Mouse (Mus musculus) CD4-positive, CD25-positive, alpha-beta regulatory T cell, adult 2 months (primary cell): ENCODE measurements around the gene Zfp174.
"Not testable (repeated sequence)": the region's sequence is repeated elsewhere in the genome, so short reads cannot be mapped to it uniquely, and the experiment has no call there.

Experiments used
- DNase-seq: peaks from one replicate; pipeline ENCODE4 v3.0.0-alpha.2; 2012; ENCODE audit warnings: low read depth, low spot score

Zfp174 gene

DNA sequence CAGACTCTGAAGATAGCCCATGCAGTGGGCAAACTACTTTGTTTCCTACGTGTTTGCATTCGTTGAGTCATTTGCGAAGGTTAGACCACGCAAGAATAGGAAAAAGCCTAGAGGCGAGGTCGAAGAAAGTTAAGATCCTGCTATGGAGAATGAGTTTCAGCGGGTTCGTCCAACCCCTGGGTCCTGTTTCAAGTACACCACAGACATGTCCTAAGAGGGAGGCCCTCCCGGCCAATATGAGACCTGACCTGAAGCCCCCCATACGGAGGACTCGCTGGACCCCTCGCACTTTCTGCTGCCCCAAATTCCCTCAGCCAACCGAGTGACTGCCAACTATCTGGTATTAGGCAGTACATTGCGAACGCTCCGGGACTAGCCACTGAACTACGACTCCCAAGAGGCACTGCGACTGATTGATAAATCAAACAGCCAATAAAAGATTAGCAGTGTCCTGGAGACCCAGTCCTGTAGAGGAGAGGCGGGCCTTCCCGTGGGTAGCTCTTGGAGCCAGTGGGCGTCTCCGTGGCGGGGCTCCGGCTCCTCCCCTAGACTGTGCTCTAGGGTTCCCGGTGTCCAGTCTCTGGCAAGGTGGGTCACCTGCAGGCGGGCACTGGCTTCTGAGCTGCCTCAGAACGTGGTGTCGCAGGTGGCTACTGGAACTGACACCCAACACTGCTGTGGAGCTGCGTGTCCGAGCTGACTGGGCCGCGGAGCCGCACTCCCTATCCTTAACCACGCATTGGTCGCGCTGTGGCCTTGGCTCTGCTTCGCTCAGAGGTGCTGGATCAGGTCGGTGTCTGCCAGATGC is at the start of gene Zfp174:
Gene Zfp174, plus strand, starts transcription at position 558 of the 808 bp plus-strand sequence.
- DNase-seq = peak; percentile 95

DNA sequence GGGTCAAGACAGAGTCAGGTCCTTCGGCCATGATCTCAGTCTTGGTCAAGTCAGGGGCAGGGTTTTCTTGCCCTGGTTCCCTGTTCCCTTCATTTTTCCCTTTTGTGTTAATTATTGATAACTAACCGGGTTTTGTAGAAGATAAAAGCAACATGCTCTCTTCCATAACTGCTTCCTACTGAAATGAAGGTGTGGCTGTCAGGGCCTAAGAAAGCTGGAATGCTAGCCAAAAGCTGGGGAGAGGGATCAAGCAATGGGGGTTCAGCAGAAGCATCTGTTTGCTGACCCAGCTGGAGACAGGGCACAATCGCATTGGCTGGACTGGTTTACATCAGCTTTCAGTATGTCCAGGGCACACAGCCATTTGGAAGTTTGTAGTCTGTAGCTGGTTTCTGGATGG is 38.9 kb upstream of the Zfp174 start:
- DNase-seq = no peak

DNA sequence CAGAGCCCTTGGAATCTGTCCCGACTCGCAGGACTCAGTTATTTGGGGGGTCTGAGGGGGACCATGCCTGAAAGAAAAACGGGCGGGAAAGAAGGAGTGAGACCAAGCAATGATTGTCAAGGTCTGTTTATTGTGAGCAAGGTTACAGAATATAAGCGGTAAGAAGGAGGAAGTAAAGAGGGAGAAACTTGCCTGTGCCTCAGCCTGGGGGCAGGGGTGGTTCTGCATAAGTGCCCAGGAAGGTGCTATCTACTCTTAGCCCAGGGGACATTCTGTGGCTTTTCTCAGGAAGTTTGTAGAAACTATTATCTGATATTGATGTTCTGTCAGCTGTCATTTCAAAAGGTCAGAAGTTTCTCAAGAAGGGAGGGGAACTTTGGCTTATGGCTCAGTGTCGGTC is 32.4 kb upstream of the Zfp174 start:
- DNase-seq = not testable (repeated sequence)

- no peak for DNase-seq
Observed at GRCm38 (mm10) chr16:3820202-3820601, 26.9 kb upstream of the Zfp174 start.

DNA sequence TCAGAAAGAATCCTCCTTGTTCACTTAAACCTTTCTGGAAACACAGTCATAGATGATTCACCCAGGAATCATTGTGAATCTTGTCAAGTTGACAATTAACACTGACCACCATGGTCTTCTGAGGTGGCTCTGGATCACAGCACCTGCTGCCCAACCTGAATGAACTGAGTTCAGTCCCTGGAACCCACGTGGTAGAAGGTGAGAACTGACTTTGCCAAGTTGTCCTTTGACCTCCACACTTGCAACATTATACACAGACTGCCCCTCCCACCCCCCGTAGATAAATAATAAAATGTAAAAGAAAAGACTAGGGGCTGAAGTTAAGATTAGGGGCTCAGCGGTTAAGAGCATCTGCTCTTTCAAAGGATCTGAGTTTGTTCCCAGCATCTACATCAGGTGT is 19.0 kb upstream of the Zfp174 start:
- DNase-seq = no peak

DNA sequence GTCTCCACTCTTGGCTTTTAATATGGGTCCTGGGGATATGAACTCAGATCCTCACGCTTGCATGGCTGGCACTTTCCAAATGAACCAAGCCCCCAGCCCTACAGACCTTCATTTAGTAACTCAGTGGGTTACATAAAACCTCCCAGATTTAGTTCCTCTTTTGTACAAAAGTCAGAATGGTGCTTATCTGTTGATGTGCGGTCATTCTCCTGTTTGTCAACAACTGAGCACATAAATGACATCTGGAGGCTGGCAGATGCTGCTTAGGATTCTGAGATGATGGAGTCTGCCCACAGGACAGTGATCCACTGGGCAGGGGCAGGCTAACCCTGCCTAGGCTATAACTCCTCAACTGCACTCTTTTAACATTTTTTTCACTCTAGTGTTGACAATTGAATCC is 17.3 kb upstream of the Zfp174 start:
- no peak for DNase-seq

DNA sequence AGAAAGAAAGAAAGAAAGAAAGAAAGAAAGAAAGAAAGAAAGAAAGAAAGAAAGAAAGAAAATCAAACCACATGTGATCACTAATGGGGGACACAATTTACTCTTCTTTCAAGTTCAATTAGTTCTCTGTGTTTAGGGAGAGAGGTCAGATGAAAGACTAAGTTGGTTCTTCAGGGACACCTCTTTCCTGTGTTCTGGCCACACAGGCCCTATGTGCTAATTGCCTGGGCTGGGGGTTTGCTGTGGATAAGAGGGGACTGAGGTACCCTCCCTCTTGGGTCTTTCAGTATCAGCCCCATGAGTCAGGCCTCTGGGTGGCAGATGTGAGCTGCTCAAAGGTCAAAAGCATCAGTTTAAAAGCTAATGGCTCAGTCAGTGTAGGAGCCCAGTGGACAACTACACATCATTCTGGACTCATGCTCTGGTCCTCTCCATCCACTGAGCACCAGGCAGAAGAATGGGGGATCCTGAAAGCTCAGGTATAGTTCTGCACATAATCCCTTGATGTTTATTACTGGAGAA is 16.4 kb upstream of the Zfp174 start, which contains the start of gene Olfr15:
Gene Olfr15, plus strand, starts transcription at position 291 of the 522 bp plus-strand sequence.
- peak; percentile 53 for DNase-seq

DNA sequence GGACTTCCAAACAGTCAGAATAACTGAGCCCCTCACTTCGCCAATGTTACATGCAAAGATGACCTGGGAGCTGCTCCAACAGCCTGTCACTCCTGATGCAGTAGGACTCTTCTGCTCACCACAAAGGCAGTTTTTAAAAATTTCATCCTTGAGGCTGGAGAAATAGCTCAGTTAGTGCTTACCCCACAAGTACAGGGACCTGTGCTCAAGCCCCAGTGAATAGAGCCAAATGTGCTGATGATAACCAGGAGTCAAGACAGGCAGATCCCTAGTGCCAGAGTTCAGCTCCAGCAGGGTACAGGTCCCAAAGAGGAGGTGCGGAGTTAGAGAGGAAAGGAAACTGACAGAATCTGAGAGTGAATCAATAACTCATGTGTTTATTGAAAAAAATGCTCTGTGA is 11.6 kb upstream of the Zfp174 start:
- DNase-seq = no peak

GRCm38 (mm10) chr16:3839157-3839885 is 7.7 kb upstream of the Zfp174 start:
- DNase-seq = peak; percentile 65

- DNase-seq = no peak
Observed at GRCm38 (mm10) chr16:3842989-3843388, 4.1 kb upstream of the Zfp174 start.

DNA sequence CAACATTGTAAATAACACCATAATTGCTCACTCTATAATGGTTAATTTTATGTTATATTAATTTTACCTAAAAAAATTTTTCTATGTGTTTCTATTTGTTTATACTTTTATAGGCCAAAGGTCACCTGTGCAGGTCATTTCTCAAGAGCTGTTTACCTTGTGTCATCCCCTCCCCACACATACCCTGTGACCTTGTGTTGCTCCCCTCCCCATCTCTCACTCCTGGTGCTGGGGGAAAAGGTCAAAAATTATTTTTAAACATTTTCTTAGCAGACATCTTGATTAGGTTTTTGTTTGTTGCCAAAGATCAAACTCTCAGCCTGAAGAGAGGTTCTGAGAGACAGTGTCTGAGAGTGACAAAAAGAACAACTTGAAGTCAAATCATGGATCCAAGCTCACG is 3.3 kb upstream of the Zfp174 start:
- no peak for DNase-seq

GRCm38 (mm10) chr16:3847871-3848270 is 803 bp downstream of the Zfp174 start:
- no peak for DNase-seq

DNA sequence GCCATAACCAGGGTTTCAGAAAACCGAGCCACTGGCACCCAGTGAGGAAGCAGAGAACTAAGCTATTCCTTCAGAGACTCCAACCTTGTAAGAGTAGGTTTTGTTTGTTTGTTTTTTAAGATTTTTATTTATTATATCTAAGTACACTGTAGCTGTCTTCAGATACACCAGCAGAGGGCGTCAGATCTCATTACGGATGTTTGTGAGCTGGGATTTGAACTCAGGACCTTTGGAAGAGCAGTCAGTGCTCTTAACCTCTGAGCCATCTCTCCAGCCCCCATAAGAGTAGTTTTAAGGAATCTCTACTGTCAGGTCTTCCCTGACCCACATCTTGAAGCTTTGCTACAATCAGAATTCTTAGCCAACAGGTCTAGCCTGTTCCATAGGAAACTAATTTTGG is 1.3 kb downstream of the Zfp174 start:
- peak; percentile 38 for DNase-seq

DNA sequence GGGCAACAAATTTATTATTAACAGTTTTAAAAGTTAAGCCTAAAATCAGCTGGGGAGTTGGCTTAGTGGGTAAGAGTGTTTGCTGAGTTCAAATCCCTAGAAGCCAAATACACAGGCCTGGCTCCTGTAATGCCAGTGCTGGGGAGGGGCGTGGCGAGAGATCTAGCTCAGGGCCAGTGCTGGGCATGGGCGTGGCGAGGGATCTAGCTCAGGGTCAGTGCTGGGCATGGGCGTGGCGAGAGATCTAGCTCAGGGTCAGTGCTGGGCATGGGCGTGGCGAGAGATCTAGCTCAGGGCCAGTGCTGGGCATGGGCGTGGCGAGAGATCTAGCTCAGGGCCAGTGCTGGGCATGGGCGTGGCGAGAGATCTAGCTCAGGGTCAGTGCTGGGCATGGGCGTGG is 4.2 kb downstream of the Zfp174 start:
- DNase-seq = not testable (repeated sequence)

- DNase-seq = no peak
Observed at GRCm38 (mm10) chr16:3852586-3852985, 5.5 kb downstream of the Zfp174 start.

DNA sequence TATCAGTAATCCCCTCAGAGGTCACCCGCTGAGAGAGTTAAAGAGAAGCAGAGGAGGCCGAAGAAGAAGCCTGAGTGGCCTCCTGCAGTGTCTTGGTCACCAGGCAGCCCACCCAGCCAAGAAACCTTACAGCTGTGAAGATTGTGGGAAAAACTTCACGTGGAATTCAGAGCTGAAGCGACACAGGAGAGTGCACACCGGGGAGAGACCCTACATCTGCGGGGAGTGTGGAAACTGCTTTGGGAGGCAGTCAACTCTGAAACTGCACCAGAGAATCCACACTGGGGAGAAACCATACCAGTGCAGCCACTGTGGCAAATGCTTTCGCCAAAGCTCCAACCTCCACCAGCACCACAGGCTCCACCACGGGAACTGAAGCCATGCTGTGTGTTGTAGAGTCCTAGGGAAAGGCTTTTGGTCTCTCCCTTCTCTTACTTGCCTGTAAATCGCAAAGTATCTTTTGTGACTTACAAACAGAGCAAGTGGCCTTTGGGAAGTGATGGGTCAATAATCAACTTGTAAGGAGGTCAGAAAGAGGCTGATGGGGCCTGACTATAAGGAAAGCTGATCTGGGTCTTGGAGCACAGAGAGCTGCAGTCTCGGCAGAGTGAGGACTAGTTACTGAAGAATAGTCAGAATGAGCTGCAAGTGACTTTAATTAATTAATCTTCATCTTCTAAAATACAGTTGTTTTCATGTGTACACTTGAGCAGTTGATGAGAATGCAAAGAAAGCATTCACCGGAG is 7.5 kb downstream of the Zfp174 start:
- no peak for DNase-seq

- DNase-seq = no peak
Observed at GRCm38 (mm10) chr16:3855776-3856175, 8.7 kb downstream of the Zfp174 start.

GRCm38 (mm10) chr16:3859254-3859653 is 12.2 kb downstream of the Zfp174 start:
- no peak for DNase-seq

GRCm38 (mm10) chr16:3871815-3872214 is 24.7 kb downstream of the Zfp174 start:
- DNase-seq = no peak

GRCm38 (mm10) chr16:3872216-3873047 is 25.4 kb downstream of the Zfp174 start, which contains the start of gene Naa60:
Gene Naa60 (plus strand): TSS chr16:3872375.
- peak; percentile 94 for DNase-seq

DNA sequence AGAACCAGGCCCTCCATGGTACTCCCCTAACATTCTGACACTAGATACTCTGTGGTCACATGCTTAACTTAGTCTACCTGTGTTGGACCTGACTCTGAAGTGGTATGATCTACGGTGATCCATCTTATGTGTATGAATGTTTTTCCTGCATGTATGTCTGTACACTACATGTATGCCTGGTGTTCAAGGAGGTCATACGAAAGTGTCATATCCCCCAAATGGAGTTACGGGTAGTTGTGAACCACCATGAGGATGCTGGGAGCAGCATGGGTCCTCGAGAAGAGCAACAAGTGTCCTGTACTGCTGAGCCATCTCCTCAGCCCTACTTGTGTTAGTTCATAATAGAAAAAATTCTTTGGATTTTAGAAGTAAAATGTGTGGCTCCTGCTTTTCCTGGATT is 29.3 kb downstream of the Zfp174 start:
- no peak for DNase-seq
